Mouse (Mus musculus): ENCODE results near the gene Gm21244. TPM values are rescaled to one million over a fixed set of nuclear protein-coding genes. Genes with fewer than 3 reads are reported as not detected.
"Not testable (repeated sequence)": the region's sequence is repeated elsewhere in the genome, so short reads cannot be mapped to it uniquely, and the experiment has no call there.

The Gm21244 gene
- total RNA-seq (2018; cell fraction: chromatin; rRNA removed) = not detected
- total RNA-seq (2018; cell fraction: cytosol; rRNA removed) = not detected
- total RNA-seq (2018; cell fraction: nucleus; rRNA removed) = not detected
- not detected in 3 replicates for polyA plus RNA-seq (2018)

DNA sequence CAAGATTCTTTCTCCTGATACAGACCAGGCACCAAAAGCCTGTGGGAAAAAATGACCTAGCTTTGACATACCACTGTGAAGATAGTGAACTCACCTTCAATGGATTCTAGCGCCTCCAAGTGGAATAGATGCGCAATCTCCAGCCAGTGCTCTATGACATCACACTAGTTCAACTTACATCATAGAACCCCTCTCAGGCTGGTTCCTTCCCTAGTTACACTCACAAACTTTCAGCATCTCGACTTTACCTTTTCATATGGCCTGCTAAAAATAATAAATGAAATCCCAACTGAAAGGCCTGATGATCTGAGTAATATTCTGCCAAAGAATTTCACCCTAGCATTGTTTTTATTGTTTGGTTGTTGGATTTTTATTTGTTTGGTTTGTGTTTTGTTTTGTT is at the start of gene Gm21244:
TSS of gene Gm21244 (minus strand) at position 101 of the 400 bp plus-strand sequence.
- H3K27ac ChIP-seq; H3K4me3 ChIP-seq (ENCODE audit: inconsistent target); H3K79me2 ChIP-seq (ENCODE audit: inconsistent target); H3K36me3 ChIP-seq (ENCODE audit: inconsistent target): not testable (repeated sequence)
- WGBS (ENCODE audit: missing documents) = no CpG with 5 or more reads among the region's 3 CpGs

Other genes with a start within 250 kb of the Gm21244 start
- gene Gm28998, start 84.5 kb upstream of the Gm21244 start, polyA plus RNA-seq (2018) = not detected in 3 replicates
- not detected in 3 replicates for gene Gm21788, start 235.7 kb upstream of the Gm21244 start, polyA plus RNA-seq (2018)

Data from macrophage (primary cell).